In the genomic region with DNA sequence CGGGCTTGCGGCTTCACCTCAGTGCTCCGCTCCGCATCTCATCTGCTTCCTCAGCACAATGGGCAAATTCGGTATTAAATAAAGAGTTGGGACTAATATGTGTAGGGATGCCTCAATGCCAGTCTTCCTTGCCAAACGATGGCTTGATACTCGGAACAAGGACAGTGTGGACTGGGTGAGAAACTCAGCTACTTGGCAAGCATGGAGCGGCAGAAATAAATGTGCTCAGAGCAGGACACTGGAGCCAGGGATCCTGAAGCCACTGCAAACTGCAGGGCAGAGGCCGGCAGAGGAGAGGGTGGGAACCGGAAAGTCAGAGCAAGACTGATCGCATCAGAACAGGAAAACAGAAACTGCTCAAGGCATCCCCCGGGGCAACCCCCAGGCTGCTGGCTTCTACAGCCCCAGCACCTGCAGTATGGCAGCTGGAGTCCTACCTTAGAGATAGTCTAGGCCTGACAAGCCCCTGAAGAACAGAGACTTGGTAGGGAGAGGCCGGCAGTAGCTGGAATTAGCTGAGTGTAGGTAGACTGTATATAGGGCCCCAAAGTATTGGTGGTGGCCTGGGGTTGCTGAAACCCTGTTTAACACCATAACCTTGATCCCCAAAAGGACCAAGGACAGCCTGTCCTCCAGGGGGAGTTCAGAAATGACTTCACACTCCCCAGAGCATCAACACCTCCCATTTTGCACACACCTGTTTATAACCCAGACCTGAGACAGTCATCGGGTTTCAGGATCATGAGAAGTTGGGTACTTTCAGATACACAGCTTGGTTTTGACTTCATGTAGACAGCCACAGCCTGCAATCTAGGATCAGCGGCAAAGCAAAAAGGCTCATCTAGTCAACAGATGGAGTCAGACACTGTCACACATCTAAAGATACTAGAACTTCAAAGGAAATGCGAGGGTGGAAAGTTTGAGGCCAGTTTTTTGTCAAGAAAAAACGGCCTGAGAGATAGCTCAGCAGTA, we compare ENCODE assay signal across 19 mouse cellular contexts. TPM values are rescaled to one million over a fixed set of nuclear protein-coding genes. Genes with fewer than 3 reads are reported as not detected.
DNase-seq lines count a peak whose midpoint lies in the region; ATAC-seq and TF ChIP-seq lines count a peak whose summit lies in the region.
"Had no signal": no experiment of that assay in that cellular context is flagged by ENCODE, and none has a peak within 500 bp of the region (broad histone marks: within the 10 kb centered on the region; RNA-seq: fewer than 3 reads in every experiment).

No protein-coding gene starts in this region.

- peaks cover 16% of the 10 kb centered on the region; the same call in 1 of the 2 replicates for H3K36me3 ChIP-seq in thymus, adult 2 months (ENCODE audit: control insufficient read depth, insufficient read depth, low read length)
- peaks cover 34% of the 10 kb centered on the region for H3K36me3 ChIP-seq in forebrain, embryonic 10.5 days (replicated peaks)

- H3K9me3 ChIP-seq in forebrain, embryonic 10.5 days = no peaks in the 10 kb centered on the region
- H3K9me3 ChIP-seq: embryonic facial prominence, embryonic 15.5 days; forebrain, embryonic 13.5 days; heart, embryonic 13.5 days; midbrain, embryonic 12.5 days had no signal

- no peak for ATAC-seq in cerebellum, adult (ENCODE audit: insufficient number of reproducible peaks, low FRiP score, low TSS enrichment)
- ATAC-seq: forebrain, embryonic 13.5 days had no signal

- H3K4me3 ChIP-seq in thymus, adult 2 months (ENCODE audit: control insufficient read depth, insufficient read depth, low read length) = no peak overlapping the region
- H3K4me3 ChIP-seq in forebrain, embryonic 10.5 days = no peak overlapping the region
- H3K4me3 ChIP-seq: embryonic facial prominence, embryonic 15.5 days; forebrain, embryonic 13.5 days; heart, embryonic 13.5 days; midbrain, embryonic 12.5 days had no signal

- TF ChIP-seq POLR2A in thymus, adult 2 months (IDR thresholded peaks at IDR 0.05; ENCODE audit: control insufficient read depth, extremely low read depth, insufficient read depth, low read length, poor library complexity) = no peak

- 43% methylated on average over 17 of the region's 17 CpGs for WGBS in thymus, adult 2 months
- WGBS in forebrain, embryonic 10.5 days = 89% methylated on average over 17 of the region's 17 CpGs

- H3K27ac ChIP-seq in thymus, adult 2 months (ENCODE audit: control insufficient read depth, insufficient read depth, low read length) = peak overlapping the region; percentile 88
- no peak overlapping the region for H3K27ac ChIP-seq in forebrain, embryonic 10.5 days
- H3K27ac ChIP-seq: embryonic facial prominence, embryonic 15.5 days; forebrain, embryonic 13.5 days; heart, embryonic 13.5 days; liver, embryonic 14.5 days; midbrain, embryonic 12.5 days had no signal

- TF ChIP-seq CTCF in thymus, adult 2 months (IDR thresholded peaks at IDR 0.05; ENCODE audit: borderline replicate concordance, control insufficient read depth, extremely low read depth, insufficient read depth, low read length, poor library complexity) = no peak

- no peaks in the 10 kb centered on the region for H3K27me3 ChIP-seq in thymus, adult 2 months (ENCODE audit: control insufficient read depth, insufficient read depth, low read length)
- H3K27me3 ChIP-seq in forebrain, embryonic 10.5 days (ENCODE audit: poor library complexity, severe bottlenecking) = no peaks in the 10 kb centered on the region
- H3K27me3 ChIP-seq: embryonic facial prominence, embryonic 15.5 days; forebrain, embryonic 13.5 days; heart, embryonic 13.5 days; midbrain, embryonic 12.5 days had no signal

- DNase-seq in heart, adult 11 months = peak; percentile 84
- DNase-seq in heart, postnatal 4 days = no peak
- peak; percentile 73 for DNase-seq in CD4-positive, CD25-positive, alpha-beta regulatory T cell, adult 2 months (ENCODE audit: low read depth, low spot score)
- peak; percentile 62 for DNase-seq in brain, adult 2 months (ENCODE audit: low read depth, low spot score)
- DNase-seq in thymus, adult 2 months = peak; percentile 54
- DNase-seq in forebrain, embryonic 10.5 days (ENCODE audit: extremely low spot score, low spot score) = no peak
- DNase-seq in cerebellum, adult 11-12 months = no peak
- DNase-seq: cerebellum, postnatal 36 days; gastrocnemius, postnatal 10 days; kidney, postnatal 10 days; layer of hippocampus, adult 9-11 months; lung, postnatal 4 days; right cerebral cortex, postnatal 14 days had no signal

- peaks cover 25% of the 10 kb centered on the region for H3K4me1 ChIP-seq in thymus, adult 2 months (replicated peaks; ENCODE audit: control insufficient read depth, insufficient read depth, low read length)
- 0 out of 2 replicates have a peak, but pooled peaks cover 2% of the 10 kb centered on the region for H3K4me1 ChIP-seq in forebrain, embryonic 10.5 days
- H3K4me1 ChIP-seq: embryonic facial prominence, embryonic 15.5 days; heart, embryonic 13.5 days; midbrain, embryonic 12.5 days had no signal

RNA-seq across cellular contexts. Expression of gene Cd2bp2, which starts 7.3 kb away (rescaled TPM):
- 10 to 100 TPM; 57.3 to 57.7 TPM for total RNA-seq in heart, postnatal 4 days (2021)
- polyA plus RNA-seq in thymus, adult 2 months (2012; rRNA removed) = 63.4 and 67.2 TPM in 2 replicates
- 111 and 114 TPM in 2 replicates for polyA plus RNA-seq in forebrain, embryonic 10.5 days (2016; fragmentation: Nextera tagmentation; extraction: Ambion mirVana)

RNA-seq across cellular contexts. Expression of gene Tbc1d10b, which starts 19.7 kb away (rescaled TPM):
- 10 to 100 TPM; 41.0 to 42.5 TPM for total RNA-seq in heart, postnatal 4 days (2021)
- 70.3 and 81.3 TPM in 2 replicates for polyA plus RNA-seq in thymus, adult 2 months (2012; rRNA removed)
- 27.3 and 29.2 TPM in 2 replicates for polyA plus RNA-seq in forebrain, embryonic 10.5 days (2016; fragmentation: Nextera tagmentation; extraction: Ambion mirVana)

RNA-seq across cellular contexts. Expression of gene Mylpf, which starts 20.1 kb away (rescaled TPM):
- 10 to 100 TPM in 1 of 2 experiments, 1 to 10 TPM in 1; 3.1 to 33.0 TPM for total RNA-seq in heart, postnatal 4 days (2021)
- polyA plus RNA-seq in thymus, adult 2 months (2012; rRNA removed) = 10.7 and 12.3 TPM in 2 replicates
- 10.7 and 10.8 TPM in 2 replicates for polyA plus RNA-seq in forebrain, embryonic 10.5 days (2016; fragmentation: Nextera tagmentation; extraction: Ambion mirVana)

RNA-seq across cellular contexts. Expression of gene Zfp553, which starts 44.3 kb away (rescaled TPM):
- 10 to 100 TPM in 1 of 2 experiments, 1 to 10 TPM in 1; 9.2 to 10.8 TPM for total RNA-seq in heart, postnatal 4 days (2021)
- polyA plus RNA-seq in thymus, adult 2 months (2012; rRNA removed) = 30.4 and 31.6 TPM in 2 replicates
- 74.7 and 78.3 TPM in 2 replicates for polyA plus RNA-seq in forebrain, embryonic 10.5 days (2016; fragmentation: Nextera tagmentation; extraction: Ambion mirVana)

RNA-seq across cellular contexts. Expression of gene Sept1, which starts 44.3 kb away (rescaled TPM):
- 10 to 100 TPM; 11.2 to 12.1 TPM for total RNA-seq in heart, postnatal 4 days (2021)
- polyA plus RNA-seq in thymus, adult 2 months (2012; rRNA removed) = 1,045 and 1,102 TPM in 2 replicates
- 30.3 and 32.3 TPM in 2 replicates for polyA plus RNA-seq in forebrain, embryonic 10.5 days (2016; fragmentation: Nextera tagmentation; extraction: Ambion mirVana)

Comparison
In these comparisons a context has a peak if more than half of its experiments do, and no peak if none do; other contexts are left out.
1. DNase-seq: peak in heart, adult 11 months (single experiment), CD4-positive, CD25-positive, alpha-beta regulatory T cell, adult 2 months (single experiment), brain, adult 2 months (single experiment) and thymus, adult 2 months (single experiment); none in heart, postnatal 4 days (single experiment), forebrain, embryonic 10.5 days (single experiment) and cerebellum, adult 11-12 months (single experiment).